Mouse (Mus musculus): ENCODE measurements around the gene Kazn. TPM values are rescaled to one million over a fixed set of nuclear protein-coding genes. Genes with fewer than 3 reads are reported as not detected.

Gene Kazn
- total RNA-seq (2021): 1 to 10 TPM; 7.5 to 7.7 TPM

DNA sequence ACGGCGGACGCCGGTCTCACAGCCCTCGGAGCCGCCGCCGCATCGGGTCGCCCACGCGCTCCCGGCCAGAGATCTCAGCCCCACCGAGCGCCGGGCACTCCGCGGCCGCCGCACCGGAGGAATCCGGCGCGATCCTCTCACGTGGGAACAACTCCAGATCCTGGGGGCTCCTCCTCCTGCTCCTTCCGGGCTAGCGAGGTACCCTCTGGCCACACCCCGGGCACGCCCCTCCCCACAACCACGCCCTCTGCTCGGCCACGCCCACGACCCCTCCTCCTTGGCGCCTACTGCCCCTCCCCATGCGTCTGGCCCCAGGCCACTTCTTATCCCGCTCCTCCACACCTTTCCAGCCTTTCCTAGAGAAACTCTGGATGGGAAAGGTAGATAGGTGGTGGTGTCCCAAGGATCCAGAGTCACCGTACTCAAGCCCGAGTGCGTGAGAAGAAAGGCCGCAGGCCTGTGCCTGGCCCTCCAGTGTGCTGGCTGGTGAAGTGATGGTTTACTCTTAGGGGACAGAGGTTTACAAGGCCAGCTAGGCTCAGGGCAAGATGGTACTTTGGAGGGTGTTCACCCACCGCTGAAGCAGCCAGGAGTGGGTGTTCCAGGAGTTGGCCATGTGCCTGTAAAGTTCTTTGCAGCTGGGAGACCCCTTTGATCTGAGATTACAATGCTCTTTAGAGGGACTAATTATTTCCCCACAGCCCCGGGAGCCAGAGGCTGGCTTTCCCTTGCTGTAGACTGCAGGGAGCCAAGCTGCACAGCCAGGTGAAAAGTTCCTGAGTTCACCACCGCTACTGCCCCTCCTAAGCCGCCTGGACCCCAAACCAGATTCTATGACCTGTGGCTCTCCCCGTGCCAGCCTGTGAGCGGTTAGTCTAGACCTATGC is at the start of gene Kazn:
Gene Kazn (minus strand): TSS at position 162 of the 887 bp plus-strand sequence.
- peak; percentile 94 for DNase-seq

DNA sequence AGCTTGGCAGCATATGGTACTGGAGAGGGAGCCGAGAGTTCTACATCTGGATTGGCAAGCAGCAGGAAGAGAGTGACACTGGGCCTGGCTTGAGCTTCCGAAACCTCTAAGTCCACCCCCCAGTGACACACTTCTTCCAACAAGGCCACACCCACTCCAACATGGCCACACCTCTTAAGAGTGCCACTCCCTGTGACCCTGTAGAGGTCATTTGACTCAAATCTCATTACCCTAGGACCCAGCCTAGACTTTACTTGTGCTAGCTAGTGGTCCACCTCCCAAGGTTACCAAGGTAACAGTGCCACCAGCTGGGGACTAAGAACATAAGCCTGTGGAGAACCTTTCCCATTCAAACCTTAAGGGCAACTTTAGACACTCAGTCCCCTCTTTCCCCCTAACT is 46.3 kb upstream of the Kazn start:
- DNase-seq: no peak

GRCm38 (mm10) chr4:142283867-142284266 is 44.7 kb upstream of the Kazn start:
- peak; percentile 38 for DNase-seq

- DNase-seq: no peak
These were observed 39.0 kb upstream of the Kazn start for GRCm38 (mm10) chr4:142278197-142278575.

GRCm38 (mm10) chr4:142277481-142278196 is 38.4 kb upstream of the Kazn start:
- peak; percentile 31 for DNase-seq

- DNase-seq: no peak
These were observed 36.0 kb upstream of the Kazn start for GRCm38 (mm10) chr4:142275242-142275641.

DNA sequence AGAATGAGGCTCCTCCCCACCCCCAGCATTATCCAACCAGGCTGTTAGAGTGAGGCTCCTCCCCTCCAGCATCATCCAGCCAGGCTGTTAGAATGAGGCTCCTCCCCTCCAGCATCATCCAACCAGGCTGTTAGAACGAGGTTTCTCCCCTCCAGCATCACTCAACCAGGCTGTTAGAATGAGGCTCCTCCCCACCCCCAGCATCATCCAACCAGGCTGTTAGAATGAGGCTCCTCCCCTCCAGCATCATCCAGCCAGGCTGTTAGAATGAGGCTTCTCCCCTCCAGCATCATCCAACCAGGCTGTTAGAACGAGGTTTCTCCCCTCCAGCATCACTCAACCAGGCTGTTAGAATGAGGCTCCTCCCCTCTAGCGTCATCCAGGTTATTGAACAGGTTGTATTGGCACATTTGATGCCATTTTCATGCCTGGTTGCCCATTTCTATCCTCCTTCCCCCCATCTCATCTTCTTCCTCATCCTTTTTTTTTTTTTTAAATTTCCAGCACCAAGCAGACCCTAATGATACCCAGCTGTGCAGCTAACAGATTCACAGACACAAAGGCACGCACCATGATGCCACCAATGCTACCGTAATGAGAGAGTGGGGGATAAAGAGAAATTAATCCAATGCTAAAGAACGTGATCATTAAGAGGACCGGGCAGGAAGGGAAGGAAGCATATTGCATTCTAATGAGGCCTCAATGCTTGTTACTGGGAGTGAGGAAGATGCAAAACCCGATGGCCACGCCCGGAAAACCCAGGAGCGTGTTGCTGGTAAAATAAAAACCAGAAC is 35.4 kb upstream of the Kazn start:
- DNase-seq: no peak

DNA sequence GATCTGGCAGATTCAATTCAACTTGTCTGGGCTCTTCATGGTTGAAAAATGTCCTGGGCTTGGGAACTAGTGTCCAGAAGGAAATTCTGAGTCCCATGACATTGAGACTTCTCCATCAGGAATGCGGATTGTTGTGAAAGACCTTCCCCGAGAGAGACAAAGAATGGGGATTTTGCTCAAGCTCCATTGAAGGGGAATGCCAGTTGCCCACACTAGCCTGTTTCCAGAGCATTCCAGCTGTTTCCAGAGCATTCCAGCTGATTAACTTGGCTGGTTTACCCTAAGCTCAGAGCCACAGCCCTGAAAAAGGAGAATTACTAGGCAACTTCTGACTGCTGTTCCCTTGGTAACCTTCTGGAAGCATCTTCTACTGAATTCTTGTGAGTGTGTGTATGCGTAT is 32.3 kb upstream of the Kazn start:
- DNase-seq: no peak

GRCm38 (mm10) chr4:142267832-142268231 is 28.6 kb upstream of the Kazn start:
- DNase-seq: no peak

DNA sequence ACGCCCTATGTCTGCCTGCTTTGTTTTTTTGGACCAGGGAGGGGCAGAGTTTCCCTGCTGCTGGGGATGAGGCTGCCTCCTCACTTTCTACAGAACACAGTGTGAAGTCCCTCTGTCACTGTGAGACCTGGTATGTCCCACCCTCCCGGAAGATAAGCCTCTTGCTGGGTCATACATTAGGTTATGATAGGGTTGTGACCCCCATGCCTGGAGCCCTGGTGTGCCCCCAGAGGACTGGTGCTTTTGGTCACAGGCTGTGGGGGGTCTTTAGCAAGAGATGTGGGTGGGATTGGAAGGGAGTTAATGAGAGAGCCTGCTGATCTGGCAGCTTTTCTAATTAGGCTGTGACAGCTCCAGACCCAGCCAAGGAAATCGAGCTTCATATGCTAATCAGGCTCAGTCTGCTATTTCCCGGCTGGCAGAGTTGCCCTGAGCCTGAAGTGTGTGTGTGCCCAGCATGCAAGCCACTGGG is 28.2 kb upstream of the Kazn start:
- DNase-seq: no peak

- no peak for DNase-seq
These were observed 25.1 kb upstream of the Kazn start for GRCm38 (mm10) chr4:142264335-142264734.

- DNase-seq: no peak
These were observed 22.5 kb upstream of the Kazn start for GRCm38 (mm10) chr4:142261725-142262124.

DNA sequence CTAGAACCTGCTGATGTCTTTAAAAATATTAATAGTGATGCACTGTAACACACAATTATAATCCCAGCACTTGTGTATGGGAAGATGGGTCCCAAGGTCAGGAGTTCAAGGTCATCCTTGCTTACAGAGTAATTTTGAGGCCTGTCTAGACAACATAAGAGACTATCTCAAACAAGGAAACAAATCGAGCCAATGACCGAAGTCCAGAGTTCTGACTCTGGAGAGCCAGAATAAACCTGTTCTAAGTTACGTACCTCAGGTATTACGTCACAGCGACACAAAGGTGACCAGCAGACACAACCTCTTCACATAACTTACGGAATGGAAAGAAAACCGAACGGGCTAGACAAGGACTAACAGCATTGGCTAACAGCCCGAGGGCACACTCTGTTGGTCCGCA is 19.5 kb upstream of the Kazn start:
- no peak for DNase-seq

DNA sequence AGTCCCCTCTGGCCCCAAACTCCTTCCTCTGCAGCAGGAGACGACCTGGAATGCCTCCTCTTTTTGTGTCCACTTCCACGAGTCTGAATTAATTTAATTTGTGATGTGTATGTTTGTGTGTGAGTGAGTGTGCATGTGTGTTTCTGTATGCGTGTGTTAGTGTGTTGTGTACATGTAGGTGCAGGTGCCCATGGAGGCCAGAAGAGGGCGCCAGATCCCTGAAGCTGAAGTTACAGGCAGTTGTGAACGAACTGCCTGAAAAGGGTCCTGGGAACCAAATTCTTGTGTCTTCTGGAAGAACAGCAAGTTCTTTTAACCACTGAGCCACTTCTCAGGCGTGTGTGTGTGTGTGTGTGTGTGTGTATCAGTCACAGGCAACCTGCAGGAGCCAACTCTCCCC is 14.9 kb upstream of the Kazn start:
- no peak for DNase-seq

DNA sequence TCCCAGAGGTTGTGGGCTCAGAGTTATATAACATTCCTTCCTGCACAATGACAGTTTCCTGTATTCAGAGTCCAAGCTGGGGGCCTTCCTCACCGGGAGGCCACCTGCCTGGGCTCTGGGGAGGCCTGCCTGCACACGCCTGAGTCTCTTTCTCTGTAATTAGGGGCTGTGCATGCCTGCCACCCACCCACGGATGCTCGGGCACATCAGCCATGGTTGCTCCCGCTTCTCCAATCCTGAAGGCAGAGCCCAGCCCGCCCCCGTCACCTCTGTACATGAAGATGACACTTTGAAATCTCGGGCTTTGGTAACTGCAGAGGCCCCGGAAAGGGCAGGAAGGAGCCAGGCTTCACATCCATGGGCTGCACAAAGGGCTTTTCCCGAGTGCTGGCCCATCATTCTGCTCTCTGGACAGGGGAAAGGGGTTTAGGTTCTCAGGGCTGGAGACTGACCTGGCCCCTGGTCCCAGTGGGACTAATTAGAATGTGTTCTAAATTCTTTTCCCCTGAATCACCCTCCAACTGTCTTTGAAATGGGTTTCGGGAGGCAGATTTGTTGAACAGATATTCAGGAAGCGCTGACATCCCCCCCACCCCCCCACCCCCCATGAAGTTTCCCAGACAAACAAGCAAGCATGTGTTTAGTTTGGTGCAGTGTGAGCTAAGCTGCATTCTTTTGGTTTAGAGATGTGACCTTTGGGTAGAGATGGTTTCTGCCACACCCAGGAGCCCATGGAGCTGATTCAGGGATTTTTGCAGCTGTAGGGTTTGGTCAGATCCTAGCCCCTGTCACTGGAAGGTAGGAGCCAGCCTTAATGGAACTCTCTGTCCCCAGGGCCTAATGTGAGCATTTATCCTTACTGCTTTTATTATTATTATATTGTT is 12.5 kb upstream of the Kazn start:
- no peak for DNase-seq

GRCm38 (mm10) chr4:142250054-142250453 is 10.9 kb upstream of the Kazn start:
- no peak for DNase-seq

GRCm38 (mm10) chr4:142249401-142249800 is 10.2 kb upstream of the Kazn start:
- DNase-seq: peak; percentile 69

- peak; percentile 90 for DNase-seq
These were observed 9.2 kb upstream of the Kazn start for GRCm38 (mm10) chr4:142248426-142248825.

DNA sequence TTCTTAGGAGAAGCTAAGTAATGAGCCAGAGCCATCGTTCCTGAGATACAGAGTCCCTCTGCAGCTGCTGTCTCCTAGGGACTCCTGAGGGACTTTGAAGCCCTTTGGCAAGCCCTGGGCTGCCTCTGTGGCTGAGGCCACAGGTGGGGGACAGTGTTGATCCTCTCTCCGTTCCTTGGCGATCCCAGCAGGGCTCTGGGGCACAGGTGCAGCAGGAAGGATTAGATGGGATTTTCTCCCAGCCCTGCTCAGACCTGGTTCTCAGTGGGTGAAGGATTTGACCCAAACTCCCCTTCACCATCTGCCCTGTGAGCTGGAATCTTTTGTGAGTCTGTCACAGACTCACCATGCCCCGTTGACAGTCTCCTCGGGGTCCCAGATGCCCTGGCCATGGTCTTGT is 7.5 kb upstream of the Kazn start:
- DNase-seq: no peak

GRCm38 (mm10) chr4:142244641-142245040 is 5.4 kb upstream of the Kazn start:
- no peak for DNase-seq

DNA sequence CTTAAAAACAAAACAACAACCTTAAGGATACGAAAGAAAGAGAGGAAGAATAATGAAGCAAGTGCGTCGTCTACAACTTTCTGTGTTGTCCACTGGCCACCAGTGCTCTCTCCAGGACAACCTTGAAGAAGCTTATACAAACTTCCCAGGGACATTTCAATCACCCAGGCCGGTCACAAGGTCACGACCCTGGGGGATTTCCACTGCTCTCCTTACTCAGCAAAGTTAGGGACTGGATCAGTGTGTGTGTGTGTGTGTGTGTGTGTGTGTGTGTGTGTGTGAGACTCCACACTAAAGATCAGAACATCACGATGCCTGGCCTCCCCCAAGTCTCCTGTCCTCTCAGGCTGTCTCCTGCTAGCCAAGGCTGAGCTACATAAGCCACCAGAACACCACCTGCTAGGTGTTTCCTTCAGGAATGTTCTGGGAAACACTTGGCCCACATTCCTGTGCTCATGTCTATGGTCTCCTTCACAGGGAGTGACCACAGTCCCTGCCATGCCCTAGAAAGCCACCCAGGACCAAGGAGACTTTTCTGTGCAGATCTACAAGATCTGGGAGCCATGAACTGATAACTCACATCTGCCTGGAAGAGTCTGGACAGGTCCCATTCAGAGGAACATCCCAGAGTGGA is 3.7 kb upstream of the Kazn start:
- DNase-seq: no peak
